ENCODE assay signal across 8 mouse cellular contexts in genomic region chr11:55422978-55423377, GRCm38 (mm10). TPM values are rescaled to one million over a fixed set of nuclear protein-coding genes. Genes with fewer than 3 reads are reported as not detected.
DNase-seq lines count a peak whose midpoint lies in the region; ATAC-seq and TF ChIP-seq lines count a peak whose summit lies in the region.

TSS of gene Sparc (minus strand) at chr11:55423183.

- no peak for DNase-seq in lung, adult 2 months
- DNase-seq in lung, postnatal 36 days, result no peak
- DNase-seq in heart, postnatal 10 days, result no peak
- no peak for DNase-seq in right cerebral cortex, postnatal 36 days (ENCODE audit: low spot score in 2 of 2)
- no peak for DNase-seq in right cerebral cortex, postnatal 14 days

- no peak within 1 kb of the TSS for H3K9ac ChIP-seq in limb, embryonic 12.5 days (replicated peaks)
- H3K9ac ChIP-seq in stomach, embryonic 16.5 days (ENCODE audit: low read length), result 0 out of 2 replicates have a peak within 1 kb of the TSS, but pooled peaks have one; percentile 4

- H3K4me3 ChIP-seq in lung, adult 2 months (replicated peaks; ENCODE audit: extremely low read depth, low read depth, low read length), result no peak within 1 kb of the TSS
- H3K4me3 ChIP-seq in embryonic fibroblast, embryonic 13.5 days (ENCODE audit: insufficient read depth, low read length), result no peak within 1 kb of the TSS
- no peak within 1 kb of the TSS for H3K4me3 ChIP-seq in limb, embryonic 12.5 days (replicated peaks)
- no peak within 1 kb of the TSS for H3K4me3 ChIP-seq in stomach, embryonic 16.5 days (replicated peaks; ENCODE audit: low read length)

- peaks cover 8% of the 10 kb centered on the region for H3K4me1 ChIP-seq in lung, adult 2 months (ENCODE audit: control insufficient read depth, insufficient read depth, low read length)
- peaks cover 8% of the 10 kb centered on the region for H3K4me1 ChIP-seq in embryonic fibroblast, embryonic 13.5 days (ENCODE audit: control insufficient read depth, insufficient read depth, low read length)
- H3K4me1 ChIP-seq in limb, embryonic 12.5 days (replicated peaks), result peaks cover 60% of the 10 kb centered on the region
- H3K4me1 ChIP-seq in stomach, embryonic 16.5 days (ENCODE audit: control insufficient read depth, insufficient read depth, low read length), result peaks cover 30% of the 10 kb centered on the region

- no peak within 1 kb of the TSS for H3K4me2 ChIP-seq in limb, embryonic 12.5 days
- H3K4me2 ChIP-seq in stomach, embryonic 16.5 days (ENCODE audit: low read depth, low read length), result no peak within 1 kb of the TSS

- no peaks in the 10 kb centered on the region for H3K36me3 ChIP-seq in limb, embryonic 12.5 days
- H3K36me3 ChIP-seq in stomach, embryonic 16.5 days (ENCODE audit: control insufficient read depth, insufficient read depth, low read length), result no peaks in the 10 kb centered on the region

- WGBS in lung, adult 2 months, result 100% methylated on average over 1 of the region's 1 CpGs
- 97% methylated on average over 1 of the region's 1 CpGs for WGBS in limb, embryonic 12.5 days
- WGBS in stomach, embryonic 16.5 days, result 91% methylated on average over 1 of the region's 1 CpGs

- no peak for TF ChIP-seq POLR2A in lung, adult 2 months (IDR thresholded peaks at IDR 0.05; ENCODE audit: borderline replicate concordance, extremely low read depth, low read depth, low read length)
- no peak for TF ChIP-seq POLR2A in embryonic fibroblast, embryonic 13.5 days (IDR thresholded peaks at IDR 0.05; ENCODE audit: low read depth, low read length)

- intact Hi-C loops in heart, postnatal 10 days (cut with DNase I), result no loop called here

- no peak for ATAC-seq in limb, embryonic 12.5 days (ENCODE audit: insufficient number of reproducible peaks, insufficient read depth, low FRiP score, low TSS enrichment, low read depth)
- ATAC-seq in stomach, embryonic 16.5 days (ENCODE audit: insufficient read depth, low FRiP score), result no peak

- H3K27ac ChIP-seq in embryonic fibroblast, embryonic 13.5 days (ENCODE audit: insufficient read depth, low read length), result peak within 1 kb of the TSS; percentile 23
- H3K27ac ChIP-seq in limb, embryonic 12.5 days, result peak within 1 kb of the TSS; percentile 92
- peak within 1 kb of the TSS; percentile 58 for H3K27ac ChIP-seq in stomach, embryonic 16.5 days (ENCODE audit: low read length)

- H3K9me3 ChIP-seq in limb, embryonic 12.5 days, result no peaks in the 10 kb centered on the region
- H3K9me3 ChIP-seq in stomach, embryonic 16.5 days (replicated peaks; ENCODE audit: control insufficient read depth, low read length), result no peaks in the 10 kb centered on the region

- TF ChIP-seq CTCF in lung, adult 2 months (IDR thresholded peaks at IDR 0.05; ENCODE audit: insufficient read depth, low read length), result no peak
- no peak for TF ChIP-seq CTCF in embryonic fibroblast, embryonic 13.5 days (IDR thresholded peaks at IDR 0.05; ENCODE audit: borderline replicate concordance, insufficient read depth, low read length)

- H3K27me3 ChIP-seq in limb, embryonic 12.5 days, result no peaks in the 10 kb centered on the region; the same call in 1 of the 2 replicates
- H3K27me3 ChIP-seq in stomach, embryonic 16.5 days (ENCODE audit: control insufficient read depth, insufficient read depth, low read length), result no peaks in the 10 kb centered on the region

RNA-seq across cellular contexts. Expression of gene Sparc, which starts in this region (rescaled TPM):
- polyA plus RNA-seq in lung, adult 2 months (2012; rRNA removed), result 2,531 and 3,134 TPM in 2 replicates
- polyA plus RNA-seq in embryonic fibroblast, embryonic 13.5 days (2011; ENCODE audit: insufficient read length, low read depth, missing spikeins), result 3,951 and 4,760 TPM in 2 replicates
- total RNA-seq in heart, postnatal 10 days (2021), result 1,000 to 10,000 TPM; 1,750 to 1,767 TPM
- 444 and 488 TPM in 2 replicates for polyA plus RNA-seq in limb, embryonic 12.5 days (2016; fragmentation: Nextera tagmentation; extraction: Ambion mirVana)
- 2,158 and 2,387 TPM in 2 replicates for polyA plus RNA-seq in stomach, embryonic 16.5 days (2015; fragmentation: Nextera tagmentation; extraction: Ambion mirVana)

Comparison
In these comparisons a context has a peak if more than half of its experiments do, and no peak if none do; other contexts are left out.
1. H3K27ac ChIP-seq: peak in every context shown above with its lines; median percentile 92 in limb, embryonic 12.5 days; 58 in stomach, embryonic 16.5 days; 23 in embryonic fibroblast, embryonic 13.5 days.